Mouse (Mus musculus) midbrain, postnatal 0 days (tissue): ENCODE measurements around the gene Olfr676. TPM values are rescaled to one million over a fixed set of nuclear protein-coding genes. Genes with fewer than 3 reads are reported as not detected.

Experiments used
- ATAC-seq: fragments of 200-750 bp; cut with Nextera tagmentation; 2 replicates; pipeline ENCODE4 v1.8.0; 2017; ENCODE audit warnings: moderate number of reproducible peaks, mild to moderate bottlenecking, moderate TSS enrichment, moderate library complexity; ENCODE audit not compliant: low FRiP score
- DNase-seq: peaks from one replicate; pipeline ENCODE4 v3.0.0-alpha.2; 2015; ENCODE audit warnings: low spot score
- H3K27ac ChIP-seq: fragments of 300-500 bp; sonication (generic); 2 replicates; pipeline ENCODE4 v1.5.1; 2014; ENCODE audit warnings: low read depth, mild to moderate bottlenecking, low read length, mixed read lengths
- H3K27me3 ChIP-seq: fragments of 300-500 bp; sonication (generic); 2 replicates; pipeline ENCODE4 v1.6.1; 2014; ENCODE audit warnings: low read length, control low read depth, mixed read lengths; ENCODE audit not compliant: insufficient read depth
- H3K36me3 ChIP-seq: fragments of 300-500 bp; sonication (generic); 2 replicates; pipeline ENCODE4 v1.6.1; 2014; ENCODE audit warnings: low read length, control low read depth, mixed read lengths; ENCODE audit not compliant: insufficient read depth
- H3K4me1 ChIP-seq: fragments of 300-500 bp; sonication (generic); 2 replicates; pipeline ENCODE4 v1.6.1; 2014; ENCODE audit warnings: mild to moderate bottlenecking, control low read depth, antibody characterized with exemption, low read length, mixed read lengths; ENCODE audit not compliant: insufficient read depth
- H3K4me2 ChIP-seq: fragments of 300-500 bp; sonication (generic); 2 replicates; pipeline ENCODE4 v1.6.1; 2014; ENCODE audit warnings: low read depth, mild to moderate bottlenecking, low read length, mixed read lengths; ENCODE audit not compliant: poor library complexity, severe bottlenecking
- H3K4me3 ChIP-seq: fragments of 300-500 bp; sonication (generic); 2 replicates; pipeline ENCODE4 v1.5.1; 2014; ENCODE audit warnings: low read depth, mild to moderate bottlenecking, low read length, moderate library complexity
- H3K9ac ChIP-seq: fragments of 300-500 bp; sonication (generic); replicated peaks from 2 replicates; pipeline ENCODE4 v1.6.1; 2014; ENCODE audit warnings: mild to moderate bottlenecking, low read length, moderate library complexity, mixed read lengths; ENCODE audit not compliant: poor library complexity, severe bottlenecking
- H3K9me3 ChIP-seq: fragments of 300-500 bp; sonication (generic); 2 replicates; pipeline ENCODE4 v1.6.1; 2016; ENCODE audit warnings: low read length, control low read depth
- CTCF ChIP-seq: IDR thresholded peaks from 2 replicates; pipeline ENCODE4 v1.5.1; 2016; ENCODE audit warnings: antibody characterized with exemption, mild to moderate bottlenecking
- WGBS: fragments of 180-500 bp; shearing (Covaris S2); extraction: QIAGEN DNeasy Blood & Tissue Kit; methylation state at CpG from one replicate; pipeline ENCODE4 v1.1.7; 2014; 5-methylcytosine and 5-hydroxymethylcytosine counted together
- polyA plus RNA-seq: library from polyadenylated mRNA; unstranded; fragments of >200 nt; fragmentation: Nextera tagmentation; extraction: Ambion mirVana; gene quantifications from 2 replicates; pipeline ENCODE4 v1.2.1, GENCODE M21; 2015
- total RNA-seq: library from RNA; depleted of rRNA; stranded (reverse); fragments of >200 nt; gene quantifications from 2 replicates; pipeline ENCODE4 v1.2.3, GENCODE M21; 2014; rRNA removed

Gene Olfr676
- total and polyA plus RNA-seq, 2 experiments from 2014 or later = not detected

DNA sequence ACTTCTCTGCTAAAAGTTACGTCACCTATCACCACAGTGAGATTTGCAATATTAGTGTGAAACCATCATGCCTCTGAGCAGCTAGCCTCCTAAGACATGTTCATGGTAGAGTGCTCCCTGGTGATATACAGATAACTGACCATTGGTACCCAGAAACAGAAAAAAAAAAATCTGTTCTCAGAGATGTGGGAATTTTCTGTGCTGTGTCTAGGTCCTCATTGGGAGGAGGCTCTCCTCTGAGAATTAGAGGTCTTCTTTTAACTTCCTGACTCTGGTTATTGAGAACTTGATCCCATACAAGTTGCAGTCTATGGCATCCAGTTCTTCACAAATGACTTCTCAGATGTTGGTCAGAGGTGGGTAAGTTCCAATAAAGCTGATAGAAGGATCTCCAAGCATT, 31.7 kb downstream of the Olfr676 start, which contains the start of gene Olfr678:
Gene Olfr678 (plus strand): TSS at position 301 of the 400 bp plus-strand sequence.
- Histone ChIP-seq H3K4me2 (no peak within 1 kb of the TSS), H3K9ac (no peak within 1 kb of the TSS), H3K27me3 (no peaks in the 10 kb centered on the region), H3K27ac (no peak within 1 kb of the TSS), H3K4me1 (no peaks in the 10 kb centered on the region), H3K4me3 (no peak within 1 kb of the TSS), H3K36me3 (no peaks in the 10 kb centered on the region), H3K9me3 (no peaks in the 10 kb centered on the region)
- no peak for ATAC-seq
- no peak for DNase-seq
- no peak for TF ChIP-seq CTCF
- WGBS = 96% methylated on average over 1 of the region's 1 CpGs

- ATAC-seq (no peak), DNase-seq (no peak)
- no peak within 1 kb of the TSS for H3K9ac ChIP-seq
- no peaks in the 10 kb centered on the region for H3K9me3 ChIP-seq
- no peaks in the 10 kb centered on the region for H3K4me1 ChIP-seq
- H3K4me3 ChIP-seq = no peak within 1 kb of the TSS
- no peaks in the 10 kb centered on the region for H3K27me3 ChIP-seq
- H3K4me2 ChIP-seq = no peak within 1 kb of the TSS
- H3K36me3 ChIP-seq = no peaks in the 10 kb centered on the region
- WGBS = 61% methylated on average over 1 of the region's 1 CpGs
- no peak for TF ChIP-seq CTCF
- no peak within 1 kb of the TSS for H3K27ac ChIP-seq
Measured at GRCm38 (mm10) chr7:105080905-105081304, 48.4 kb downstream of the Olfr676 start, which contains the start of gene Olfr679. Gene Olfr679 (plus strand): TSS chr7:105081205.

Other genes starting within 250 kb of the Olfr676 start
- not detected in 2 replicates for gene Usp17lb, start 190.1 kb upstream of the Olfr676 start, total RNA-seq
- gene Usp17lb, start 190.1 kb upstream of the Olfr676 start, polyA plus RNA-seq = not detected in 2 replicates
- not detected in 2 replicates for gene Usp17la, start 175.7 kb upstream of the Olfr676 start, total RNA-seq
- not detected in 2 replicates for gene Usp17la, start 175.7 kb upstream of the Olfr676 start, polyA plus RNA-seq
- gene Olfr665, start 154.7 kb upstream of the Olfr676 start, total RNA-seq = not detected in 2 replicates
- not detected in 2 replicates for gene Olfr665, start 154.7 kb upstream of the Olfr676 start, polyA plus RNA-seq
- not detected in 2 replicates for gene Olfr666, start 136.7 kb upstream of the Olfr676 start, total RNA-seq
- gene Olfr666, start 136.7 kb upstream of the Olfr676 start, polyA plus RNA-seq = not detected in 2 replicates
- not detected in 2 replicates for gene Olfr667, start 111.2 kb upstream of the Olfr676 start, total RNA-seq
- gene Olfr667, start 111.2 kb upstream of the Olfr676 start, polyA plus RNA-seq = not detected in 2 replicates
- gene Olfr668, start 104.6 kb upstream of the Olfr676 start, total RNA-seq = not detected in 2 replicates
- gene Olfr668, start 104.6 kb upstream of the Olfr676 start, polyA plus RNA-seq = not detected in 2 replicates
- not detected in 2 replicates for gene Olfr669, start 98.5 kb upstream of the Olfr676 start, total RNA-seq
- not detected in 2 replicates for gene Olfr669, start 98.5 kb upstream of the Olfr676 start, polyA plus RNA-seq
- gene Olfr670, start 70.1 kb upstream of the Olfr676 start, total RNA-seq = not detected in 2 replicates
- not detected in 2 replicates for gene Olfr670, start 70.1 kb upstream of the Olfr676 start, polyA plus RNA-seq
- gene Olfr671, start 53.6 kb upstream of the Olfr676 start, total RNA-seq = not detected in 2 replicates
- gene Olfr671, start 53.6 kb upstream of the Olfr676 start, polyA plus RNA-seq = not detected in 2 replicates
- gene Olfr672, start 30.7 kb upstream of the Olfr676 start, total RNA-seq = not detected in 2 replicates
- not detected in 2 replicates for gene Olfr672, start 30.7 kb upstream of the Olfr676 start, polyA plus RNA-seq
- not detected in 2 replicates for gene Olfr675, start 4.2 kb upstream of the Olfr676 start, total RNA-seq
- gene Olfr675, start 4.2 kb upstream of the Olfr676 start, polyA plus RNA-seq = not detected in 2 replicates
- gene Olfr677, start 18.7 kb downstream of the Olfr676 start, total RNA-seq = not detected in 2 replicates
- not detected in 2 replicates for gene Olfr677, start 18.7 kb downstream of the Olfr676 start, polyA plus RNA-seq
- gene Olfr678, start 31.8 kb downstream of the Olfr676 start, total RNA-seq = not detected in 2 replicates
- gene Olfr678, start 31.8 kb downstream of the Olfr676 start, polyA plus RNA-seq = not detected in 2 replicates
- not detected in 2 replicates for gene Olfr679, start 48.5 kb downstream of the Olfr676 start, total RNA-seq
- not detected in 2 replicates for gene Olfr679, start 48.5 kb downstream of the Olfr676 start, polyA plus RNA-seq
- not detected in 2 replicates for gene Olfr680-ps1, start 60.1 kb downstream of the Olfr676 start, total RNA-seq
- gene Olfr680-ps1, start 60.1 kb downstream of the Olfr676 start, polyA plus RNA-seq = not detected in 2 replicates
- gene Olfr681, start 84.1 kb downstream of the Olfr676 start, total RNA-seq = not detected in 2 replicates
- gene Olfr681, start 84.1 kb downstream of the Olfr676 start, polyA plus RNA-seq = not detected in 2 replicates
- not detected in 2 replicates for gene Olfr683, start 114.3 kb downstream of the Olfr676 start, total RNA-seq
- not detected in 2 replicates for gene Olfr683, start 114.3 kb downstream of the Olfr676 start, polyA plus RNA-seq
- not detected in 2 replicates for gene Olfr684, start 131.0 kb downstream of the Olfr676 start, total RNA-seq
- gene Olfr684, start 131.0 kb downstream of the Olfr676 start, polyA plus RNA-seq = not detected in 2 replicates
- not detected in 2 replicates for gene Olfr685, start 153.3 kb downstream of the Olfr676 start, total RNA-seq
- not detected in 2 replicates for gene Olfr685, start 153.3 kb downstream of the Olfr676 start, polyA plus RNA-seq
- gene Olfr686, start 174.8 kb downstream of the Olfr676 start, total RNA-seq = not detected in 2 replicates
- not detected in 2 replicates for gene Olfr686, start 174.8 kb downstream of the Olfr676 start, polyA plus RNA-seq